Mouse (Mus musculus): ENCODE results near the gene Strn. TPM values are rescaled to one million over a fixed set of nuclear protein-coding genes. Genes with fewer than 3 reads are reported as not detected.
A peak's percentile ranks its signal among the peaks of the same experiment; 100 is the strongest.

The Strn gene
- polyA plus RNA-seq, 1 experiment from 2014 or later = 5.5 TPM

DNA sequence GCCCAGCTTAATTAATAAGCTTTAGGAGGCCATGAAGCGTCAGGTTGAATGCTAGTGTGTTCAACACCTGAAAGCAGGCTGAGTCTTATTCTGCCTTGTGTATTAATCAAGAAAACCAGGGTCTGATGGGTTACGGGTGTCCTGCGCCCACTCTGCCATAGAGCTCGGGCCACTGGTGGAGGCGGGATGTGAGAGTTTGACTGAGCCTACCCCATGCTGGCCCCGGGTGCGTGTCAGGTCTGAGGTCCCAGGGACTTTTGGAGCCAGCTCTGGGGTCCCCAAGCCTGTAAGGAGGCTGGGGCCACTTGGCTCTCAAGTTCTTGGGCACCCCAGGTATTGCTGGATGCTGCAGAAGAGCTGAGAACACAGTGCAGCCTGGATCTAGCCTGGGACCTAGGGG is 99.9 kb downstream of the Strn start:
- 91% methylated on average over 7 of the region's 7 CpGs for WGBS

DNA sequence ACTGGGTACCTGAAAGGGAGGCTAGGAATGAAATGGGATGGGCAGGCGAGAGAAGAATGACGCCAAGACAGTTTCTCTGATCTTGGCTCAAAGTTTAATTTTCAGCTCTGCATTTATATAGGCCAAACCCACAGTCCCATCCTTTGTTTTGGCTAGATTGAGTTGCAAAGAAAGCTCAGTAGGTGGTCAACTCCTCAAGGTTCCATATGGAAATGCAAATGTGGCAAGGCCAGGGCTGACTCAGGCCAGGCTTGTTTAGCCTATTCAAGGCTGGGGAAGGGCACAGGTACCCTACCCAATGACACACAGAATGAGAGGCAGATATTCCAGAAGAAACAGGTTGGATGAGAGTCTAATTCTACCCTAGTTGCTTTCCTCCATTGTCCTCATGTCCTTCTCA is 101.4 kb downstream of the Strn start:
- Histone ChIP-seq H3K4me1 (no peaks in the 10 kb centered on the region), H3K36me3 (no peaks in the 10 kb centered on the region), H3K27ac (no peak overlapping the region), H3K4me3 (no peak overlapping the region), H3K9me3 (replicated peaks) (no peaks in the 10 kb centered on the region), H3K27me3 (ENCODE audit: low read depth, poor library complexity, severe bottlenecking) (no peaks in the 10 kb centered on the region)
- no peak for DNase-seq (ENCODE audit: low spot score)
- 88% methylated on average over 2 of the region's 2 CpGs for WGBS

More for the DNA sequence above, 99.9 kb downstream of the Strn start:
- H3K27me3 ChIP-seq (ENCODE audit: low read depth, poor library complexity, severe bottlenecking) = no peaks in the 10 kb centered on the region
- H3K4me3 ChIP-seq = no peak overlapping the region
- DNase-seq (ENCODE audit: low spot score) = no peak
- no peak overlapping the region for H3K27ac ChIP-seq
- no peaks in the 10 kb centered on the region for H3K36me3 ChIP-seq
- no peaks in the 10 kb centered on the region for H3K9me3 ChIP-seq (replicated peaks)
- no peaks in the 10 kb centered on the region for H3K4me1 ChIP-seq

DNA sequence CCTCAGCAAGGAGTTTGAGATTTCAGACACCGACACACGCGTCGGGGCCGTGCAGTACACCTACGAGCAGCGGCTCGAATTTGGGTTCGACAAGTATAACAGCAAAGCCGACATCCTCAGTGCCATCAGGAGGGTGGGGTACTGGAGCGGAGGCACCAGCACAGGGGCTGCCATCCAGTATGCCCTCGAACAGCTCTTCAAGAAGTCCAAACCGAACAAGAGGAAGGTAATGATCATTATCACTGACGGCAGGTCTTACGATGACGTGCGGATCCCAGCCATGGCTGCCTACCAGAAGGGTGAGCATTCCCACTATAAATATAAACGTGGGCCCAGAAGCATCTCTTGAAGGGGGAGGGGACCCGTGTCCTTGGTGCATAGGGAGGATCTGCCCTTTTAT is 112.1 kb downstream of the Strn start:
- DNase-seq (ENCODE audit: low spot score) = peak; percentile 15
- Histone ChIP-seq H3K4me3 (no peak overlapping the region), H3K36me3 (no peaks in the 10 kb centered on the region), H3K27me3 (ENCODE audit: low read depth, poor library complexity, severe bottlenecking) (no peaks in the 10 kb centered on the region), H3K4me1 (no peaks in the 10 kb centered on the region), H3K9me3 (replicated peaks) (no peaks in the 10 kb centered on the region), H3K27ac (no peak overlapping the region)
- WGBS = 94% methylated on average over 19 of the region's 19 CpGs

DNA sequence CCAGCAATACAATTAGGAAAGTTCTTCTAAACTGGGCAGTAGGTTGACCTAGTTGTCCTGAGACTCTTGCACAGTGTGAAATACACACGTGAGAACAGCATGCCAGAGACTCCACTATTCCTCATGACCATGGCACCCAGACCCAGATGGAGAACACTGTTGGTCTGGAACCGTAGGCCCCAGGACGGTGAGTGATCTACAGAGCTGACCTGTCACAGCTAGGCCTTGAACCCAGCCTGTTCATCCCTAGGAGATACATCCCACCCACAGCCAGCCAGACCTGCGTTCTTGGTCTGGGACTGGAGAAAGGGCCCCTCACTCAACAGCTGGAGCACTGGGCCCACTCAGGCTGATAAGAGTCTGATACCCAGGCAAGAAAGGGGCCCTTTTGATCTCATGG is 115.1 kb downstream of the Strn start:
- WGBS = 87% methylated on average over 4 of the region's 4 CpGs
- H3K36me3 ChIP-seq = no peaks in the 10 kb centered on the region

DNA sequence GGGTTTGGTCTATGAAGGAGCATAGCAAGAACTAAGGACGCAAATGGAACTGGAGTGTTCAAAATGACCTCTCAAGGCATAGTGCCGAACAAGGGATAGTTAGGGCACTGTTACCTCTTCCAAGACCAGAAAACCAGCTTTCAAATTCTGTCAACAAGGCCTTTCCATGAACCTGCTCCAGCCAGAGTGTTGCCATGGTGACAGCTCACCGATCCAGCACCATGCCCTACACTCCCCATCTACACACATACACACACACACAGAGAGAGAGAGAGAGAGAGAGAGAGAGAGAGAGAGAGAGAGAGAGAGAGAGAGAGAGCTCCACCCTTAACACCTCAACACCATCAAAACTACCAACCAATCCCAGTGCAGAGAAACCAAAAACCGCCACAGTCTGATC is 116.3 kb downstream of the Strn start:
- H3K4me1 ChIP-seq = no peaks in the 10 kb centered on the region
- no peak overlapping the region for H3K4me3 ChIP-seq
- DNase-seq (ENCODE audit: low spot score) = peak; percentile 12
- 98% methylated on average over 4 of the region's 4 CpGs for WGBS
- no peaks in the 10 kb centered on the region for H3K27me3 ChIP-seq (ENCODE audit: low read depth, poor library complexity, severe bottlenecking)
- H3K9me3 ChIP-seq (replicated peaks) = no peaks in the 10 kb centered on the region
- H3K27ac ChIP-seq = no peak overlapping the region
- no peaks in the 10 kb centered on the region for H3K36me3 ChIP-seq

More for the DNA sequence above, 115.1 kb downstream of the Strn start:
- Histone ChIP-seq H3K4me3 (no peak overlapping the region), H3K27me3 (ENCODE audit: low read depth, poor library complexity, severe bottlenecking) (no peaks in the 10 kb centered on the region), H3K9me3 (replicated peaks) (no peaks in the 10 kb centered on the region), H3K4me1 (no peaks in the 10 kb centered on the region), H3K27ac (no peak overlapping the region)
- DNase-seq (ENCODE audit: low spot score) = peak; percentile 22

DNA sequence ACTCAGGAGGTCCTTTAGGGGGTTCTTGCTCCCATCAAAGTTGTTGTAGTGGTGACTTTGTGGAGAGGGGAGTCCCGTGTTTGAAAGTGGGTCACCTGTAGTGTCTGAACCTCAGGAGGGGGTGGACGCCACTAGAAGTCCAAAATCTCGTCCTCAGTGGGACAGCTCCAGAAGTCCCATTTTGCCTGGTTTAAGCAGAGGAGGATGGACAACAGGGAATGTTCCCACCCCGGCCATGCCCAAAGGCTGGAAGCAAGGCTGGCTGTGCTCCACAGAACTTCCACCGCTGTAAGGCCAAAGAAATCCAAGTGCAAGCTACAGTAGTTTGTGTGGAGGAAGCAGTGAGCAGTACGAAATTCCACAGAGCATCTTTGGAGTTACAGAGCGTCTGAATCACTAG is 117.0 kb downstream of the Strn start:
- no peaks in the 10 kb centered on the region for H3K27me3 ChIP-seq (ENCODE audit: low read depth, poor library complexity, severe bottlenecking)
- H3K9me3 ChIP-seq (replicated peaks) = no peaks in the 10 kb centered on the region
- no peak overlapping the region for H3K4me3 ChIP-seq
- no peak for DNase-seq (ENCODE audit: low spot score)
- H3K4me1 ChIP-seq = no peaks in the 10 kb centered on the region
- H3K36me3 ChIP-seq = no peaks in the 10 kb centered on the region
- no peak overlapping the region for H3K27ac ChIP-seq
- 90% methylated on average over 7 of the region's 7 CpGs for whole genome bisulfite sequencing

DNA sequence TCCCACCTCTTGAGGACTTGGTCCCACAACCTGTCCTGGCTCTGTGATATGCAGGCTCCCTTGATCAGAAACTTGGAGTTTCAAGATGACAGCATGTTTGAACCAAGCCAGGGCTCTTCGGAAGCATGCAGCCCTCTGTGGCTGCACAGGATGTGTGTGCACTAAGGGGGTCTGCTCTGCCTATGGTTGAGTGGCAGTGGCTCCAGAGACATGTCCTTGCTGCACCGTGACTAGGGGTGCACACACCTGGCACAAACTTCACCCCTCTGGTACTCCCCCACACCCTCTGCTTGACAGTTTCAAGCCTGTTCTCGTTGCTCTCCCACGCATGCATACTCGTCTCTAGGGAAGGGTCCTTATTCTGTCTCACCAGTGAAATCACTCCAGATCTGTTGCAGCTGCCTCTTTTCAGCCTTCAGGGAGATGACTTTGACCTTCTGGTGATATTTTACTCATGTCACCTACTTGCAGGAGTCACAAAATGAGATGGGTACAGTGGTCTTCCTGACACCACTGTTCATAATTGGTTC is 118.8 kb downstream of the Strn start:
- no peak for DNase-seq (ENCODE audit: low spot score)
- Histone ChIP-seq H3K36me3 (no peaks in the 10 kb centered on the region), H3K27me3 (ENCODE audit: low read depth, poor library complexity, severe bottlenecking) (no peaks in the 10 kb centered on the region), H3K9me3 (replicated peaks) (no peaks in the 10 kb centered on the region), H3K4me1 (no peaks in the 10 kb centered on the region), H3K4me3 (no peak overlapping the region), H3K27ac (no peak overlapping the region)
- 79% methylated on average over 5 of the region's 5 CpGs for WGBS

DNA sequence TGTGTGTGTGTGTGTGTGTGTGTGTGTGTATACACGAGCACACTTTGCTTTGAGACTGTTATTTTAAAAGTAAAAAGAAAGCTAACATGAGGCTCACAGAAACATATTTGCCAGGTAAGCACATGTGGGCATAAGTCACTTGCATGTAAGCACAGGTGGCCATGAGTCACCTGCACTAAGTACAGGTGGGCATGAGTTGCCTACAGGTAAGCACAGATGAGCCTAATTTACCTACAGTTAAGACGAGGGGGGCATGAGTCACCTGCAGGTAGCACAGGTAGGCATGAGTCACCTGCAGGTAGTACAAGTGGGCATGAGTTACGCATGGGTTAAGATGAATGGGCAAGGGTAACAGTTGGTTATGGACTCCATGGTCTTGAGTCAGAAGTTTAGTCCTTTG is 121.9 kb downstream of the Strn start:
- H3K27ac ChIP-seq = no peak overlapping the region
- H3K36me3 ChIP-seq = no peaks in the 10 kb centered on the region
- H3K4me3 ChIP-seq = no peak overlapping the region
- 80% methylated on average over 3 of the region's 3 CpGs for WGBS
- peaks cover 4% of the 10 kb centered on the region; the same call in 1 of the 2 replicates for H3K4me1 ChIP-seq
- no peak for DNase-seq (ENCODE audit: low spot score)
- no peaks in the 10 kb centered on the region for H3K27me3 ChIP-seq (ENCODE audit: low read depth, poor library complexity, severe bottlenecking)
- no peaks in the 10 kb centered on the region for H3K9me3 ChIP-seq (replicated peaks)

DNA sequence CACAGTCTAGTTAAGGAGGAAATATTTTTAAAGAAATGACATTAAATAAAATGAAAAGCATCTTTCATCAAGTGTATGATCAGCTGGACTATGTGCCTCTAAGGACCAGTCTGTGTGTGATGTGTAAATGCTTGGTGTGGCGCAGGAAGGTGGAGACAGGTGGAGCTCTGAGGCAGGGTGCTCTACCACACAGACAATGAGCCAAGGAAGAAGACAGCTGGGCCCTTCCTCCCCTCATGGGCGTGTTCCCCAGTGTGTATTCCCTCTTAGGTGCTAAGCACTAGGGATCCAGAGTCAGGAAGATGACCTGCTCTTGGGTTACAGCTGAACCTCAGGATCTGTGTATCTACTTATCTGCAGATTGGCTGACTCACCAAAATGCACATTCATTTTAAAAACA is 122.5 kb downstream of the Strn start:
- no peaks in the 10 kb centered on the region for H3K9me3 ChIP-seq (replicated peaks)
- DNase-seq (ENCODE audit: low spot score) = no peak
- WGBS = 87% methylated on average over 2 of the region's 2 CpGs
- peaks cover 7% of the 10 kb centered on the region for H3K4me1 ChIP-seq
- no peaks in the 10 kb centered on the region for H3K27me3 ChIP-seq (ENCODE audit: low read depth, poor library complexity, severe bottlenecking)
- no peak overlapping the region for H3K27ac ChIP-seq
- H3K4me3 ChIP-seq = no peak overlapping the region
- H3K36me3 ChIP-seq = no peaks in the 10 kb centered on the region

DNA sequence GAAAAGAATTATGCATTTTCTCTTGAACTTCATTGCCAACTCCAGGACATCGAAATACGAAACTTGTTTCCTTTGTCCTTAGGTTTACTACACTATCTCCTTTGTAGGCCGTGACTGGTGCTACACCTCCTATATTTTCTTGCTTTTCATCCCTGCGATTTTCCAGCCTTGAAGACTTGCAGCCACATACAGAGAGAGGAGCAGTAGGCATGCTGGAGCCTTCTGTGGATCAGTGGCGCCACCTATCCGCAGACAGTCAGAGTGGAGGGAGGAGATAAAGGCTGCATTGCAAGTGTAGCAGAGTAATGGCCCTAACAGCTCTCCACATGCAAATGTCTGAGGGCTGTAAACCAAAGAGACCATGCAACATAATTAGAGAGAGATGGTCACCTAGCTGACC is 125.9 kb downstream of the Strn start:
- H3K4me3 ChIP-seq = no peak overlapping the region
- DNase-seq (ENCODE audit: low spot score) = no peak
- peaks cover 16% of the 10 kb centered on the region for H3K27me3 ChIP-seq (ENCODE audit: low read depth, poor library complexity, severe bottlenecking)
- H3K36me3 ChIP-seq = no peaks in the 10 kb centered on the region
- H3K9me3 ChIP-seq (replicated peaks) = no peaks in the 10 kb centered on the region
- WGBS = 81% methylated on average over 6 of the region's 6 CpGs
- peaks cover 26% of the 10 kb centered on the region for H3K4me1 ChIP-seq
- no peak overlapping the region for H3K27ac ChIP-seq

DNA sequence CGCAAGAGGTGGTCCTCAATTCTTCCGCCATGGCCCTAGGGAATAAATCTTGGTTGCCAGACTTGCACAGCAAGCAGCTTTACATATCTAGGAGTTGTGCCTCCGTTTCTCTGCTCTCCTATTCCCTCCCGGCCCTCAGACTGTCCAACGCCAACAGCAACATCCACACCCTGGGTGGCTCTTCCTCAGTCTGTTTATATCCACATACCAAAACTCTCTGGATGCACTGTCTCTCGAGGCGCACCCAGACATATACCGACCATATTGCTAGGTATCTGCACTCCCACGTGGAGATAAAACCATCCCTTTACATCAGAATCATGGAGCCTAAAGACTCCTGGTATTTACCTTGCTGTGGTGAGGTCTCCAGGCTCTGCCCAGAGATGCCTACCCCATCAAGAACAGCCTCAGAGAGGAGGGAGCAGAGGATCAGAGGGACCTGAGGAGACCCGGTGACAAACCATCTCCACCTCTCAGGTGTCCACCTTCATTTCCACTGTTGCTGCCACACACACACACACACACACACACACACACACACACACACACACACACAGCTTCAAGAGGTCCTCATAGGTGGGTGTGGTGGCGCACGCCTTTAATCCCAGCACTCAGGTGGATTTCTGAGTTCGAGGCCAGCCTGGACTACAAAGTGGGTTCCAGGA is 127.7 kb downstream of the Strn start:
- Histone ChIP-seq H3K27me3 (ENCODE audit: low read depth, poor library complexity, severe bottlenecking) (peaks cover 25% of the 10 kb centered on the region), H3K4me1 (peaks cover 26% of the 10 kb centered on the region), H3K9me3 (replicated peaks) (no peaks in the 10 kb centered on the region), H3K27ac (no peak overlapping the region), H3K4me3 (no peak overlapping the region), H3K36me3 (no peaks in the 10 kb centered on the region)
- 87% methylated on average over 13 of the region's 13 CpGs for WGBS
- DNase-seq (ENCODE audit: low spot score) = no peak

DNA sequence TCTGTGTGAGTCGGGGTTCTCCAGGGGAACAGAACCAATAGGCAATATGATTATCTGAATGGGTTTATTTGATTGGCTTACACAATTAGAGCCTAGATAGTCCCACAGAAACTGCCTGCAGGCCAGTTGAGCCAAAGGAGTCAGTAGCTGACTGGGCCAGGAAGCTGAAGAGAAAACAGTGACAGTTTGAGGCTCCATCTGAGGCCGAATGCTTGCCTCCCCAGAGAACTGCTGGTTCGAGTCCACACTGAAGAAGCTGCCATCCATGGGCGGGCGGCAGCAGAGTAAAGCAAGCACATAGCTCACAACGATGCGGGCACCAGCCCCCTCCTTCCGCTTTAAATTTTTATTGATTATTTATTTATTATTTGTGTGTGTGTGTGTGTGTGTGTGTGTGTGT is 128.3 kb downstream of the Strn start:
- no peaks in the 10 kb centered on the region for H3K9me3 ChIP-seq (replicated peaks)
- H3K27me3 ChIP-seq (ENCODE audit: low read depth, poor library complexity, severe bottlenecking) = peaks cover 25% of the 10 kb centered on the region
- H3K4me3 ChIP-seq = peak overlapping the region; percentile 17; the same call in 1 of the 2 replicates
- H3K36me3 ChIP-seq = no peaks in the 10 kb centered on the region
- peaks cover 26% of the 10 kb centered on the region for H3K4me1 ChIP-seq
- DNase-seq (ENCODE audit: low spot score) = no peak
- WGBS = 72% methylated on average over 8 of the region's 8 CpGs
- H3K27ac ChIP-seq = no peak overlapping the region

DNA sequence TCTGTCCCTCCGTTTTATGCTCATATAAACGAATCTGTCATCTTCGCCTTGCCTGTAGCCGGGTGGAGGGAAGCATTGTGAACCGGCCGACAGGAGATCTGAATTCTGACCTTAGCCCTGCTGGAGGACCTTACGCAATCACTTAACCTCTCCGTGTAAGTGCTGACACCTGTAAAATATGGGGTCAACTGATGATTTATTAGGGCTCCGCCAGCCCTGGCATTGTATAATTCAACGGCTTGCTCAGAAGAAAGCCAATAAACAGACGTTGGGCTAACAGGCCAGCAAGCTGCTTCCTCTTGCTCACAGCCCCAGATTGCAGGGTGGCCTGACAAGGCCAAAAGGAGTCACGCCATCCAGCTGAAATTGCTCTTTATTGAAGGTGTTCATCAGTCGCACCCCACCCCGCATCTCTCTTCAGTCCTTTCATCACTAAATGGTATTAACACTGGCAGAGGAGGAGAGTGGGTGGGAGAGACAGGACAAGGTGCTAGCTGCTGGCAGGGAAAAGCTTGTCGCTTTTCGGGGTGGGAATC is 128.8 kb downstream of the Strn start:
- Histone ChIP-seq H3K27me3 (ENCODE audit: low read depth, poor library complexity, severe bottlenecking) (peaks cover 27% of the 10 kb centered on the region), H3K27ac (no peak overlapping the region)
- peak; percentile 56 for DNase-seq (ENCODE audit: low spot score)

More for the DNA sequence above, 128.8 kb downstream of the Strn start:
- 15% methylated on average over 16 of the region's 16 CpGs for WGBS
- Histone ChIP-seq H3K9me3 (replicated peaks) (no peaks in the 10 kb centered on the region), H3K4me1 (peaks cover 26% of the 10 kb centered on the region), H3K36me3 (no peaks in the 10 kb centered on the region), H3K4me3 (peak overlapping the region; percentile 17; the same call in 1 of the 2 replicates)

All from limb, embryonic 10.5 days (tissue).